Mouse (Mus musculus) cerebellum, adult 2 months (tissue): ENCODE data around the gene Oaz2.
A peak's percentile ranks its signal among the peaks of the same experiment; 100 is the strongest.

Source experiments
- CTCF ChIP-seq: fragments of 200-500 bp; IDR thresholded peaks from 2 replicates; pipeline ENCODE4 v1.5.1; 2011; ENCODE audit warnings: low read depth, mild to moderate bottlenecking, control low read depth, low read length, moderate library complexity, borderline replicate concordance; ENCODE audit not compliant: insufficient read depth
- POLR2A ChIP-seq: fragments of 200-500 bp; IDR thresholded peaks from 2 replicates; pipeline ENCODE4 v1.6.1; 2011; ENCODE audit warnings: low read length, control low read depth, borderline replicate concordance; ENCODE audit not compliant: insufficient read depth

- no peak for TF ChIP-seq CTCF
- TF ChIP-seq POLR2A = peak; percentile 95
Observed at GRCm38 (mm10) chr9:65676358-65677118, 8.7 kb downstream of the Oaz2 start.
